Mouse (Mus musculus) liver, postnatal 0 days (tissue): ENCODE measurements around the gene Ffar2.

Experiments
- CTCF ChIP-seq: sonication (generic); IDR thresholded peaks from 2 replicates; pipeline ENCODE4 v1.5.1; 2016; ENCODE audit warnings: antibody characterized with exemption, low read depth
- EP300 ChIP-seq: IDR thresholded peaks from 2 replicates; pipeline ENCODE4 v1.6.1; 2016; ENCODE audit warnings: antibody characterized with exemption, low read depth, mild to moderate bottlenecking

DNA sequence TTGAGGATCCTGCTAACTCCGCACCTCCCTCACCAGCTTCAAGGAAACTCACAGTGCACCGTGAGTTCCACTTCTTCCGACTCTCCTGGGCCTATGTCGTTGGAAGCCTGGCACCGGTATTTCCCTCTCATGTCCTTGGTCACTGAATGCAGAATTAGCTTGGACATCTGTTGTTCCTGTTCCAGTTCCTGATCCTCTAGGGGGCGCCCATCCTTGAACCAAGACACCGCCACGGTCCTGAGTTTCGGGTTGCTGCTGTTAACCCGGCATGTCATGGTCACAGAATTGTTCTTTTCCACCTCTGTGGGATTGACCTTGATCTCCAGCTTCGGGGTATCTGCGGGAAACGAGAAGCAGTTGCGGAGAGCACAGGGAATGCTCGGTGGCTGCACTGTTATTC is 49.5 kb upstream of the Ffar2 start:
- TF ChIP-seq EP300: no peak
- TF ChIP-seq CTCF: peak; percentile 86
